Mouse (Mus musculus): ENCODE data around the gene Dlg1. TPM values are rescaled to one million over a fixed set of nuclear protein-coding genes. Genes with fewer than 3 reads are reported as not detected.

The Dlg1 gene
- polyA plus RNA-seq, 1 experiment from 2014 or later: 33.0 TPM

GRCm38 (mm10) chr16:31657502-31657901, 5.7 kb upstream of the Dlg1 start:
- no peaks in the 10 kb centered on the region for H3K36me3 ChIP-seq
- H3K4me1 ChIP-seq: peaks cover 3% of the 10 kb centered on the region
- H3K9ac ChIP-seq: no peak overlapping the region
- WGBS: 21% methylated on average over 2 of the region's 2 CpGs
- H3K4me2 ChIP-seq: no peak overlapping the region
- H3K4me3 ChIP-seq: no peak overlapping the region
- no peaks in the 10 kb centered on the region for H3K9me3 ChIP-seq
- H3K27ac ChIP-seq: no peak overlapping the region
- no peaks in the 10 kb centered on the region for H3K27me3 ChIP-seq
- ATAC-seq (ENCODE audit: insufficient number of reproducible peaks, insufficient read depth, low FRiP score, low TSS enrichment, low read depth): no peak

DNA sequence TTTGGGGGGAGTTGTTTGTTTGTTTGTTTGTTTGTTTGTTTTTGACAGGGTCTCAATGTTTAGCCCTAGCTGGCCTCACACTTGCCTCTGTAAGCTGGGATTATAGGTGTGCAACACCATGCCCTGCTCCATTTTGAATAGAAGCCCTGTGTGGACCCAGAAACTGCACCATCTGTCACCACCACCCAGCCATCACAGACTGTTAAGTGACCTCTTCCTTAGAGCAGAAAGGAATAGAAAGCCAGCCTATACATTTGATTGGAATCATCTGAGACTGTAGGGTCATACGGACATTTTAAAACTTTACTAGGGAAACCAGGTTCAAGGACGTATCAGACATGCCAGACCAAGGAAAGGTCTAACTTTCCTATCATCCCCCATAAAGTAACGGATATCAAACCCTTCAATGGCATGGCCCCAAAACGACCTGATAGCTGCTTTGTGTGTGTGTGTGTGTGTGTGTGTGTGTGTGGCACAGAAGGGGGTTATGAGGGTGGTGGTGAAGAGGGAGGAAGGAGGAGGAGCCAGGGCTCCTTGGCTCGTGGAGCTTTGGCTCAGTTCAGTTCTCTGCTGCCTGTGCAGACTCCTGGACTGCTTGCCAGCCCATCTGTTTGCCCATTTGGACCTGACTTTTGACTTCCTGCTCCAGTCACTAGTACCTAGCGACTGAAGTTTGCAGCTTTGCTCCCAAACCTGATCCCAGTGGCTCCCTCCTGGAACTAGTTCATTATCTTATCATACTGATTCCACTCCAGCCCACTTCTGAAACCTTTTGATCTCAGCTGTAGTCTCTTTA, 4.5 kb upstream of the Dlg1 start:
- ATAC-seq (ENCODE audit: insufficient number of reproducible peaks, insufficient read depth, low FRiP score, low TSS enrichment, low read depth): no peak
- no peak overlapping the region for H3K9ac ChIP-seq
- no peak overlapping the region for H3K27ac ChIP-seq
- no peak overlapping the region for H3K4me3 ChIP-seq
- H3K27me3 ChIP-seq: no peaks in the 10 kb centered on the region
- 56% methylated on average over 6 of the region's 6 CpGs for WGBS
- no peaks in the 10 kb centered on the region for H3K36me3 ChIP-seq
- H3K4me2 ChIP-seq: no peak overlapping the region
- peaks cover 7% of the 10 kb centered on the region for H3K4me1 ChIP-seq
- no peaks in the 10 kb centered on the region for H3K9me3 ChIP-seq

DNA sequence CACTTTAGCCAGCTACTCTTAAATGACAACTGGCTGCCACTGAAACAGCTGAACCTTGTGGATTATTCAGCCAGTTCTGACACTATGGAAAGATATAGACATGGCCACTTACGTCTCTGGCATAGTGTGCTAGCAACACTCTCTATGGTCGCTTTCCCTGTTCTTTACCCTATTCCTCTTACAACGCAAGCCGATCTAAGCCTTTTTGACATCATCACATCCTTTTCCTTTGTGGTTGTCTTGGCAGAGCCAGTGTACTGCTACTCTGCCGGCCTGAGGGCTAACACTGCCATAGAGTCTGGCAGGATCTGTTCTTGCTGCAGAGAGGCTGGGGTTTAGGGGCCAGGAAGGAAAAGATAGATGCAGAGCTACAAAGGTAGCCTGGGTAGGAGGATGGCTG, 3.8 kb upstream of the Dlg1 start:
- Histone ChIP-seq H3K36me3 (no peaks in the 10 kb centered on the region), H3K9me3 (no peaks in the 10 kb centered on the region), H3K4me1 (peaks cover 7% of the 10 kb centered on the region), H3K9ac (no peak overlapping the region), H3K4me3 (no peak overlapping the region), H3K27me3 (no peaks in the 10 kb centered on the region), H3K27ac (no peak overlapping the region), H3K4me2 (no peak overlapping the region)
- no peak for ATAC-seq (ENCODE audit: insufficient number of reproducible peaks, insufficient read depth, low FRiP score, low TSS enrichment, low read depth)
- WGBS: 65% methylated on average over 5 of the region's 5 CpGs

DNA sequence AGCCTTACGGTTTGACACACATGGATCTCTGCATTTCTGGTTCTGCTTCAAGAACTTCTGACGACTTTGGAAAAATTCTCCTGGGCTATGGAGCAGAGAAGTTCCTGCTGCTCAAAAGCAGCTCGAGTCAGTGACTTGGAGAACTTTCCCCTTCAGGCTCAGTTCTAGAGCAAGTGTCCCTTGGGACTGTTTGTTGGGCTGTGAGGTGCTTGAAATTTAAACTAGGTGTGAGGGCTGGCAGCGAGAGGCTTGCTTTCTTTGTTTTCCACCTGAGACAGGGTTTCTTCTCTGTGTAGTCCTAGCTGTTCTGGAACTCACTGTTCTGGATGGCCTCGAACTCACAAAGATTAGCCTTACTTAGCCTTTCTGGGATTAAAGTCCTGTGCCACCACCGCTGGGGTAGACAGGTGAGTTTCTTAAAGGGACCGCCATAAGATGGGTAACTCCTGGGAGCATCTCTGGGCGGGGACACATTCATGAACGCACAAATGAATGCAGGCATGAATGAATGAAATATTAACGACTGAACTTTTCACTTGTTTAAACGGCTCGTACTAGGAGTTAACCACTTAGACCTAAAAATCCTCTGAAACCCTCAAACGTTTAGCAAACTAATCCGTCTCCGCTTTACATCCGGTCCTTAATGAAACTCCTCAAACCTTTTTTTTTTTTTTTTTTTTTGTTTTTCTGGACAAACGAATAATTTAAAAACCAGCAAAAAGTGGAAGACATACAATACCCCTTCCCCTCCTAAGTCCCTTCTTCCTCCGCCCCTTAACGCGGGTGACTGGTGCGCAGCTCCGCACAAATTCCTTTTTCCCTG, 476 bp upstream of the Dlg1 start:
- H3K27me3 ChIP-seq: no peaks in the 10 kb centered on the region
- 0 out of 2 replicates have a peak, but pooled peaks have one; percentile 30 for ATAC-seq (ENCODE audit: insufficient number of reproducible peaks, insufficient read depth, low FRiP score, low TSS enrichment, low read depth)
- peaks cover 27% of the 10 kb centered on the region for H3K4me1 ChIP-seq
- peak overlapping the region; percentile 80 for H3K4me2 ChIP-seq
- H3K9me3 ChIP-seq: no peaks in the 10 kb centered on the region
- peak overlapping the region; percentile 96 for H3K27ac ChIP-seq
- WGBS: 13% methylated on average over 22 of the region's 22 CpGs
- H3K9ac ChIP-seq: peak overlapping the region; percentile 96
- H3K36me3 ChIP-seq: peaks cover 16% of the 10 kb centered on the region
- peak overlapping the region; percentile 98 for H3K4me3 ChIP-seq

DNA sequence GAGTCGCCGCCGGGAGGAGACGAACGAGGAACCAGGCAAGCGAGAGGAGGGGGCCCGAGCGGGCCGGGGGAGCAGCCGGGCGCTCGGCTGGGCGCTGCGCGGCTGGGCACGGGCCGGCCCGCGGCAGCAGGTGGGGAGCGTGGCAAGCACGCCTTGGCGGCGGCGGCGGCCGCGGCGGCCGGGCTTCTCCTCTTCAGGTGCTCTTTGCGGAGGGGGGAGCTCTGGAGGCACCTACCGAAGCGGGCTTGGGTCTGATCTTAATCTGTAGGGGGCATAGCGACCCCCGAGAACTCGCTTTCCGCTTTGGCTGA, 999 bp downstream of the Dlg1 start:
- peaks cover 30% of the 10 kb centered on the region for H3K4me1 ChIP-seq
- WGBS: under 1% methylated on average over 34 of the region's 36 CpGs

DNA sequence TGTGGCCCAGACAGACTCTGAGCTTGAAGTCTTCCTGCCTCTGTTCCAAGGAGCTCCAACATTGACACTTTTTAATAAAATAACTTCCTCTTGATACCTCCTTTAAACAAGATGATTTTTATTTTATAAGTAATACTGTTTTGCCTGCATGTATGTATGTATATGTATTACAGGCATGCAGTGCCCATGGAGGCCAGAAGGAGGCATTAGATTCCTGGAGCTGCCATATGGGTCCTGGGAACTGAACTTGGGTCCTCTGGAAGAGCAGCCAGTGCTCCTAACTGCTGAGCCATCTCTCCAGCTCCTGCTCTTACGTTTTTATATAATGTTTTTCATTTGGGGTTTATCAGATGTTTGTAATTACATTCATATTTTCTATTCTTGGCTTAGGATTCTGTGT, 9.0 kb downstream of the Dlg1 start:
- 37% methylated on average over 1 of the region's 1 CpGs for WGBS
- peaks cover 15% of the 10 kb centered on the region; the same call in 1 of the 2 replicates for H3K4me1 ChIP-seq
- H3K27me3 ChIP-seq: no peaks in the 10 kb centered on the region
- no peak for ATAC-seq (ENCODE audit: insufficient number of reproducible peaks, insufficient read depth, low FRiP score, low TSS enrichment, low read depth)
- no peak overlapping the region for H3K9ac ChIP-seq
- no peaks in the 10 kb centered on the region for H3K9me3 ChIP-seq
- no peak overlapping the region for H3K4me2 ChIP-seq
- peaks cover 25% of the 10 kb centered on the region for H3K36me3 ChIP-seq
- no peak overlapping the region for H3K4me3 ChIP-seq
- H3K27ac ChIP-seq: no peak overlapping the region

More for the DNA sequence above, 999 bp downstream of the Dlg1 start:
- Histone ChIP-seq H3K9me3 (no peaks in the 10 kb centered on the region), H3K27ac (peak overlapping the region; percentile 96), H3K4me3 (peak overlapping the region; percentile 98), H3K36me3 (peaks cover 16% of the 10 kb centered on the region), H3K9ac (peak overlapping the region; percentile 96), H3K4me2 (peak overlapping the region; percentile 80), H3K27me3 (no peaks in the 10 kb centered on the region)
- ATAC-seq (ENCODE audit: insufficient number of reproducible peaks, insufficient read depth, low FRiP score, low TSS enrichment, low read depth): peak; percentile 70

- 90% methylated on average over 4 of the region's 4 CpGs for WGBS
- no peaks in the 10 kb centered on the region for H3K27me3 ChIP-seq
These were observed 14.2 kb downstream of the Dlg1 start for GRCm38 (mm10) chr16:31677463-31677862.

DNA sequence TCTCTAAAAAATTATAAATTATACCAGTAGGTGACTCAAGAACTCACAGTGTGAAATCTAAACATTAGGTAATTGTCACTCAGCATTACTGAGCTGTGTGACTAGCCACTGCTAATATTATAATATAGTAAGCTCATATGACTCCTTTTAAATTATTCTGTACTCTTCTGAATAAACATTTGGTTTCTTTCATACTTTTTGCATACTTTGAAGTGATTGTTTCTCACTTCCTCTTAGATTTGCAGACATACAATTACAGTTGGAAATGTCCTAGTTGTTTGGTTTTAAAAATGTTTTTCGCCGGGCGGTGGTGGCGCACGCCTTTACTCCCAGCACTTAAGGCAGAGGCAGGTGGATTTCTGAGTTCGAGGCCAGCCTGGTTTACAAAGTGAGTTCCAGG, 19.0 kb downstream of the Dlg1 start:
- no peak overlapping the region for H3K9ac ChIP-seq
- H3K4me3 ChIP-seq: no peak overlapping the region
- H3K4me2 ChIP-seq: no peak overlapping the region
- 97% methylated on average over 6 of the region's 6 CpGs for WGBS
- peaks cover 20% of the 10 kb centered on the region for H3K36me3 ChIP-seq
- no peak for ATAC-seq (ENCODE audit: insufficient number of reproducible peaks, insufficient read depth, low FRiP score, low TSS enrichment, low read depth)
- no peaks in the 10 kb centered on the region for H3K4me1 ChIP-seq
- H3K27ac ChIP-seq: no peak overlapping the region
- no peaks in the 10 kb centered on the region for H3K27me3 ChIP-seq
- H3K9me3 ChIP-seq: no peaks in the 10 kb centered on the region

More at GRCm38 (mm10) chr16:31677463-31677862, 14.2 kb downstream of the Dlg1 start:
- Histone ChIP-seq H3K4me3 (no peak overlapping the region), H3K36me3 (0 out of 2 replicates have a peak, but pooled peaks cover 9% of the 10 kb centered on the region), H3K9me3 (no peaks in the 10 kb centered on the region), H3K9ac (no peak overlapping the region), H3K27ac (no peak overlapping the region), H3K4me1 (0 out of 2 replicates have a peak, but pooled peaks cover 9% of the 10 kb centered on the region), H3K4me2 (no peak overlapping the region)
- no peak for ATAC-seq (ENCODE audit: insufficient number of reproducible peaks, insufficient read depth, low FRiP score, low TSS enrichment, low read depth)

DNA sequence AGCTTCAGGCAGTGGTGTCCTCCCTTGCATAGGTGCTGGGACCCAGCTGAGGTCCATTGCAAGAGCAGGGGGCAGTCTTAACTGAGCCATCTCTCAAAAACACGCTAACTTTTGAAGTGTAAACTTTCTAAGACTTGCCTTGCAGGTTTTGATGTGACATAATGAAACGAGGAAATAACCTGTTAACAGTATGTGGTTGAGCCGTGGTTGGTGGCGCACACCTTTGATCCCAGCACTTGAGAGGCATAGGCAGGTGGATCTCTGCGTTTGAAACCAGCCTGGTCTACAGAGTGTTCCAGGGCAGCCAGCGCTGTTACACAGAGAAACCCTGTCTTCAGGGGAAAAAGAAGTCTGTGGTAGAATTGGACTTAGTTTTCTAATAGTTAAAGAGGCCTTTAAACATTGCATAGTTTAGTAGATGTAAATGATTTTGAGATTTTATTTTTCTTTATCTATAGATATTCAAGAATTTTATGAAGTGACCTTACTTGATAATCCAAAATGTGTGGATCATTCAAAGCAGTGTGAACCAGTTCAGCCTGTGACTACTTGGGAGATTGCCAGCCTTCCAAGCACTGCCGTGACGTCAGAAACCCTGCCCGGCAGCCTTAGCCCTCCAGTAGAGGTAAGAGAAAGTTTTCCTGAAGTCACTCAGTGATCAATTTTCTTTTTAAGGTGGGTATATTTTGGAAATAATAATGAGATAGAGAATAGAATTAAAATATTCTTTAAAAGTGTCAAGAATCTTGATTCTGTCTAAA, 20.6 kb downstream of the Dlg1 start:
- Histone ChIP-seq H3K36me3 (peaks cover 20% of the 10 kb centered on the region), H3K27ac (no peak overlapping the region), H3K4me2 (no peak overlapping the region), H3K9ac (no peak overlapping the region), H3K27me3 (no peaks in the 10 kb centered on the region), H3K4me3 (no peak overlapping the region), H3K4me1 (no peaks in the 10 kb centered on the region), H3K9me3 (no peaks in the 10 kb centered on the region)
- 84% methylated on average over 9 of the region's 9 CpGs for WGBS
- no peak for ATAC-seq (ENCODE audit: insufficient number of reproducible peaks, insufficient read depth, low FRiP score, low TSS enrichment, low read depth)

DNA sequence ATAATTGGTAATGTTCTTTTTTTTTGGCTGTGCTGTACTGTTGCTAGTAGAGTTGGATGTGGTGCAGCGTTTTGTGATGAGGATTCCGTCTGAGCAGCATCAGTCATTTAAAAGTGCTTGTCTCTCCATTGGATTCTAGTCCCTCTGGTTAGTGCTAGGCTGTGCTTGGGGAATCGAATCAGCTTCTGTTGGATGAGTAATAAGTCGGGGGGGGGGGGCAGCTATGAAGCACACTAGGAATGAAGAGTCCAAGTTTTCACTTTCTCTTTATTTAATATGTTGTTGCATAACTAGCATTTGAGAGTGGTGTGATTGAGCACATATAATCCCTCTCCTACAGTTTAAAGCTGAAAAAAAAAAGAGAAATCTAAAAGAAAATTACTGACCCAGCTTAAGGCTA, 21.5 kb downstream of the Dlg1 start:
- Histone ChIP-seq H3K4me2 (no peak overlapping the region), H3K36me3 (peaks cover 20% of the 10 kb centered on the region), H3K27ac (no peak overlapping the region), H3K9ac (no peak overlapping the region), H3K4me1 (no peaks in the 10 kb centered on the region), H3K9me3 (no peaks in the 10 kb centered on the region), H3K4me3 (no peak overlapping the region), H3K27me3 (no peaks in the 10 kb centered on the region)
- 89% methylated on average over 4 of the region's 4 CpGs for WGBS
- ATAC-seq (ENCODE audit: insufficient number of reproducible peaks, insufficient read depth, low FRiP score, low TSS enrichment, low read depth): no peak

DNA sequence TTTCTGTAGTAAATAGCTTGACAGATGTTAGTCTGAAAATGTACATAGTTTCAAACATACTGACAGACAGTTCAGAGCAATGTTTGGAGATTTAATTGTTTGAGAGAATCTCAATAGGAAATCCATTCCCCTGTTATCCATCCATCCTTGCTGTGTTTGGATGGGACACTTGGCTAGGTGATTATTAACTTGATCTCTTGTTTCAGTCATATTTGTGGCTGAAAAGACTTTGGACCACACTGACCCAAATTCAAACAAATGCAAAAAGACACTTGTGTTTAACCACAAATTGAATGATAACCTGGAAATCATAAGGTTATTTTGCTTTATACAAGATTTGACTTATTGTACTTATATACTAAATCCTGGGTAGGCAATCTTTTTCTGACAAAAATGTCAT, 24.5 kb downstream of the Dlg1 start:
- H3K4me2 ChIP-seq: no peak overlapping the region
- H3K9ac ChIP-seq: no peak overlapping the region
- H3K4me3 ChIP-seq: no peak overlapping the region
- H3K9me3 ChIP-seq: no peaks in the 10 kb centered on the region
- no peaks in the 10 kb centered on the region for H3K27me3 ChIP-seq
- no peak for ATAC-seq (ENCODE audit: insufficient number of reproducible peaks, insufficient read depth, low FRiP score, low TSS enrichment, low read depth)
- no peaks in the 10 kb centered on the region for H3K4me1 ChIP-seq
- H3K36me3 ChIP-seq: peaks cover 19% of the 10 kb centered on the region
- H3K27ac ChIP-seq: no peak overlapping the region
